ENCODE assay signal across 14 mouse cellular contexts in the genomic region with DNA sequence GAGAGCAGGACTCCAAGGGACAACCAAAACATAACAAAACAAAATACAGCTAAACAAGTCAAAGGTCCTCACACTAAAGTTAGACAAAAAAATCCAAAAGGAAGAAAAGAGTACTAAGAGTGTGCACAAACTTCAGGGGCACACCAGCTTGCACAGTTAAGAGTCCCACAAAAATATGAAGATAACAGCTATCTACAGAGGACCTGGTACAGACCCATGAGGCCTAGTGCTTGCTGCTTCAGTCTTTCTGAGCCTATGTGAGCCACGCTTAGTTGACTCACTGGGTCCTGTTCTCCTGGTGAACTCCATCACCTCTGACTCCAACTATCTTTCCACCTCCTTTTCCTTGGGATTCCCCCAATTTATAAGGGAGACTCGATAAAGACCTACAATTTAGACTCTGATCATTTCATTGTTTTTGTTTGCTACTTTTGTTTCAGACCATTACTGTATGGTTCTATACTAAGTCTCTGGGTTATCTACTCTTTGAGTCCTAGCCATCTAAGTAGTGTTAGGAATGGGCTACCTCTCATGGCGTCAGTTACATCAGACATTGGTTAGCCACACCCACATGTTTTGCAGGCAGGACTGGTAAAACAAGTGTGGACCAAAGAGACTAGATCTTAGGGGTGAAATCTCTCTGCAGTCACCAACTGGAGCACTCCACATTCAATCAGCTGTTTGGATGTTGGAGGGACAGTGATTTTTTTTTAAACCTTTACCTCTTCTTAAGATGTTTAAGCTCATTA.
"Had no signal": no experiment of that assay in that cellular context is flagged by ENCODE, and none has a peak within 500 bp of the region (broad histone marks: within the 10 kb centered on the region; RNA-seq: fewer than 3 reads in every experiment).

No protein-coding gene starts in this region.

- H3K36me3 ChIP-seq: limb, embryonic 12.5 days; limb, embryonic 15.5 days had no signal

- DNase-seq: kidney, adult 18-20 months; kidney, adult 9 months; kidney, postnatal 14 days; kidney, postnatal 4 days; left cerebral cortex, postnatal 4 days; lung, adult 2 months; lung, postnatal 14 days; lung, postnatal 4 days; midbrain, embryonic 14.5 days; thymus, postnatal 25 days had no signal

- H3K4me3 ChIP-seq: limb, embryonic 12.5 days; limb, embryonic 15.5 days had no signal

- H3K9me3 ChIP-seq: limb, embryonic 12.5 days; limb, embryonic 15.5 days had no signal

- H3K9ac ChIP-seq: limb, embryonic 12.5 days; limb, embryonic 15.5 days had no signal

- ATAC-seq: intestine, embryonic 16.5 days had no signal

- H3K4me1 ChIP-seq: limb, embryonic 12.5 days; limb, embryonic 15.5 days had no signal

- H3K4me2 ChIP-seq: limb, embryonic 12.5 days; limb, embryonic 15.5 days; midbrain, embryonic 11.5 days had no signal

- H3K27me3 ChIP-seq: limb, embryonic 12.5 days; limb, embryonic 15.5 days had no signal

- H3K27ac ChIP-seq: limb, embryonic 12.5 days; limb, embryonic 15.5 days had no signal
